Mouse (Mus musculus): Measurements from ENCODE around the gene Polr2b.

DNA sequence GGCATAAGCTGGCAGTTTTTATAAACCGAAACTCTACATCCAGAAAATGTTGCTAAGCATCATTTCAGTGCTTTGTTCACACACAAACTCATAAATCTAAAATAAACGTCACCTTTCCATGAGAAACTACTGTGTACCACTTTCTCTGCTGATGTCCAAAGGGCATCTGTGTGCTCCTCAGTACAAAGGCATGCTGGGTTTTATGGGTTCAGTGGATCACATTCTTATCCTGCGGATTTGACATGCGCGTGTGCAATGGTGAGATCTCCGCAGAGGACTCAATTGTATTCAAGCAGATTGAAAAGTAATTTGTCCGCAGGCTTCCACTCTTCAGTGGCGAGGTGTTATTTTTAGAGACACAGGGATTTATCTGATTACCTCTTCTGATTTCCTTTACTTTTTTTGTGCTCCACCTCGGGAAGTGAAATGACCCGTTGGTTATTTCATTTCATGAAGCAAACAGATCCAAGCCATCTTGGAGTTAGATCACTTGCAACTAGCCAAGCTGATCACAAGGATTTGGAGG is 83.2 kb downstream of the Polr2b start:
- TF ChIP-seq EP300 (IDR thresholded peaks at IDR 0.05) (no peak), CTCF (IDR thresholded peaks at IDR 0.05) (no peak)

Data from lung, postnatal 0 days (tissue).